Mouse (Mus musculus) MEL (cell line): ENCODE data around the gene 2300009A05Rik.

ENCODE experiments used
- BHLHE40 ChIP-seq: IDR thresholded peaks from 2 replicates; pipeline ENCODE4 v1.6.1; 2012; ENCODE audit warnings: low read depth, mild to moderate bottlenecking, inconsistent platforms, low read length, improper control_type of control experiment, borderline replicate concordance
- CTCF ChIP-seq, 3 experiments: IDR thresholded peaks in 2 of 3; conservative IDR thresholded peaks in 1 of 3; 2 replicates each; pipeline ENCODE4 v1.5.1; 2011 to 2012; ENCODE audit warnings: low read length in 3 of 3, low read depth in 2 of 3, mild to moderate bottlenecking in 2 of 3, improper control_type of control experiment in 1 of 3, inconsistent platforms in 1 of 3, mixed read lengths in 1 of 3, moderate library complexity in 1 of 3; ENCODE audit not compliant: control insufficient read depth in 1 of 3, insufficient read depth in 1 of 3, poor library complexity in 1 of 3, severe bottlenecking in 1 of 3
- E2F4 ChIP-seq: IDR thresholded peaks from 2 replicates; pipeline ENCODE4 v1.6.1; 2011; ENCODE audit warnings: low read depth, low read length, improper control_type of control experiment, borderline replicate concordance
- ELF1 ChIP-seq: IDR thresholded peaks from 2 replicates; pipeline ENCODE4 v1.6.1; 2014; ENCODE audit warnings: low read depth, mild to moderate bottlenecking, inconsistent platforms, low read length, improper control_type of control experiment, moderate library complexity
- KAT2A ChIP-seq: conservative IDR thresholded peaks from 2 replicates; pipeline ENCODE4 v1.6.1; 2012; ENCODE audit warnings: low read depth, low read length, improper control_type of control experiment, inconsistent platforms
- MAX ChIP-seq: IDR thresholded peaks from 2 replicates; pipeline ENCODE4 v1.6.1; 2011; ENCODE audit warnings: low read length, improper control_type of control experiment
- MEF2A ChIP-seq: IDR thresholded peaks from 2 replicates; pipeline ENCODE4 v1.6.1; 2014; ENCODE audit warnings: low read depth, mild to moderate bottlenecking, inconsistent platforms, low read length, improper control_type of control experiment; ENCODE audit not compliant: poor library complexity, insufficient replicate concordance, severe bottlenecking; ENCODE audit errors: extremely low read depth
- NELFE ChIP-seq: IDR thresholded peaks from 2 replicates; pipeline ENCODE4 v1.6.1; 2011; ENCODE audit warnings: low read depth, low read length, improper control_type of control experiment
- POLR2A ChIP-seq, 2 experiments: IDR thresholded peaks; 2 replicates each; pipeline ENCODE4 v1.6.1; 2011 to 2012; ENCODE audit warnings: low read length in 2 of 2, mild to moderate bottlenecking in 2 of 2, control low read depth in 1 of 2, improper control_type of control experiment in 1 of 2, low read depth in 1 of 2, moderate library complexity in 1 of 2; ENCODE audit not compliant: control insufficient read depth in 1 of 2, insufficient read depth in 1 of 2, poor library complexity in 1 of 2
- POLR2AphosphoS2 ChIP-seq: IDR thresholded peaks from 2 replicates; pipeline ENCODE4 v1.6.1; 2011; ENCODE audit warnings: low read length, improper control_type of control experiment
- RAD21 ChIP-seq: IDR thresholded peaks from 2 replicates; pipeline ENCODE4 v1.6.1; 2011; ENCODE audit warnings: mild to moderate bottlenecking, low read depth, low read length, improper control_type of control experiment
- RCOR1 ChIP-seq: IDR thresholded peaks from 2 replicates; pipeline ENCODE4 v1.6.1; 2012; ENCODE audit warnings: low read depth, mild to moderate bottlenecking, inconsistent platforms, low read length, improper control_type of control experiment
- ZNF384 ChIP-seq: IDR thresholded peaks from 2 replicates; pipeline ENCODE4 v1.6.1; 2012; ENCODE audit warnings: low read depth, mild to moderate bottlenecking, inconsistent platforms, low read length, improper control_type of control experiment

- TF ChIP-seq BHLHE40 (no peak), E2F4 (no peak), NELFE (no peak), ELF1 (no peak), RAD21 (no peak), KAT2A (no peak), ZNF384 (no peak), MAX (no peak), POLR2AphosphoS2 (no peak), CTCF (IDR thresholded peaks at IDR 0.05 in 2 of 3, conservative IDR thresholded peaks at IDR 0.05 in 1 of 3; ENCODE audit: control insufficient read depth in 1 of 3, insufficient read depth in 1 of 3, low read depth in 2 of 3, low read length in 3 of 3, poor library complexity in 1 of 3, severe bottlenecking in 1 of 3) (no peak), MEF2A (no peak), RCOR1 (no peak), POLR2A (IDR thresholded peaks at IDR 0.05; ENCODE audit: control insufficient read depth in 1 of 2, insufficient read depth in 1 of 2, low read depth in 1 of 2, low read length in 2 of 2, poor library complexity in 1 of 2) (no peak)
These were observed 49.0 kb downstream of the 2300009A05Rik start for GRCm38 (mm10) chr9:63350030-63350429.
